Mouse (Mus musculus): ENCODE results near the gene Fcrla. TPM values are rescaled to one million over a fixed set of nuclear protein-coding genes. Genes with fewer than 3 reads are reported as not detected.

Gene Fcrla
- polyA plus RNA-seq, 1 experiment from 2014 or later, result not detected

DNA sequence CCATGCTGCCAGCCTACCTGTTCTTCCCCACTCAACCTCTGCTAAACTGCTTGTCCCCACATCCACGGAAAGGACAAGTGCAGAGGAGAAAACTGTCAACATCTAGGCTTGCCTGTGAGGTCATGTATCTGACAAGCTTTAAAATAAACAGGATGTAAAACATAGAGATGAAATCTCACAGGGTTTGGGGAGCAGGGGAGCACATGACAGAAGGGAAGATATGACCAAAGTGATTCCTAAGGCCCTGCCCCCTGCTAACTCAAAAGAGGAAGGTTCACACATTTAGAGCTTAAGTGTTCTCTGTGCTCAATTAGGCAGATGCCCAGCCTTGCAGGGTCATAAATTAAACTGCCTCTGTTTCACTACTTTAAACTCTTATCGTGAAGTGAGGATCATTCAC, 7.0 kb upstream of the Fcrla start:
- Histone ChIP-seq H3K9me3 (ENCODE audit: control insufficient read depth, low read length) (no peaks in the 10 kb centered on the region), H3K9ac (replicated peaks; ENCODE audit: low read depth, low read length) (no peak overlapping the region), H3K4me1 (replicated peaks; ENCODE audit: control insufficient read depth, insufficient read depth, low read length) (no peaks in the 10 kb centered on the region), H3K27me3 (replicated peaks; ENCODE audit: control insufficient read depth, insufficient read depth, low read length) (no peaks in the 10 kb centered on the region), H3K4me2 (ENCODE audit: low read length) (no peak overlapping the region), H3K27ac (ENCODE audit: low read length) (no peak overlapping the region), H3K36me3 (ENCODE audit: control insufficient read depth, insufficient read depth) (no peaks in the 10 kb centered on the region), H3K4me3 (replicated peaks; ENCODE audit: low read length) (no peak overlapping the region)
- no peak for ATAC-seq
- 88% methylated on average over 2 of the region's 2 CpGs for WGBS

DNA sequence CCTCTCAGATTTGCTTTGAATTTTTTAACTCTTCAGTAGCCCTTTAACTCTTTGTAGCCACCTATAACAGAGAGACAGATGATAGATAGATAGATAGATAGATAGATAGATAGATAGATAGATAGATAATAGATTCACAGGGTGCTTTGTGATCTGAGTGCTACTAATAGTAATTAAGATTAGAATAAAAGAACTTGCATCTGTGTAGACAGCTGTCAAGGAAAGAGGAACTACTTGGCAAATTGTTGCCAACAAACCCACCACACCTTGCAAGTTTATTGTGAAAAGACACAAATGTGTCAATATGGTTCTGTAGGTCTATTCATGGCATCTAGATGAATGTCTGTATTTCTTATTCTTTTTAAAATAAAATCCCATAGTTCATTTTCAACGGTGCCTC, 6.6 kb upstream of the Fcrla start:
- Histone ChIP-seq H3K36me3 (ENCODE audit: control insufficient read depth, insufficient read depth) (no peaks in the 10 kb centered on the region), H3K9me3 (ENCODE audit: control insufficient read depth, low read length) (no peaks in the 10 kb centered on the region), H3K27ac (ENCODE audit: low read length) (no peak overlapping the region), H3K27me3 (replicated peaks; ENCODE audit: control insufficient read depth, insufficient read depth, low read length) (no peaks in the 10 kb centered on the region), H3K9ac (replicated peaks; ENCODE audit: low read depth, low read length) (no peak overlapping the region), H3K4me2 (ENCODE audit: low read length) (no peak overlapping the region), H3K4me1 (replicated peaks; ENCODE audit: control insufficient read depth, insufficient read depth, low read length) (no peaks in the 10 kb centered on the region), H3K4me3 (replicated peaks; ENCODE audit: low read length) (no peak overlapping the region)
- WGBS, result 88% methylated on average over 1 of the region's 1 CpGs
- ATAC-seq, result no peak

DNA sequence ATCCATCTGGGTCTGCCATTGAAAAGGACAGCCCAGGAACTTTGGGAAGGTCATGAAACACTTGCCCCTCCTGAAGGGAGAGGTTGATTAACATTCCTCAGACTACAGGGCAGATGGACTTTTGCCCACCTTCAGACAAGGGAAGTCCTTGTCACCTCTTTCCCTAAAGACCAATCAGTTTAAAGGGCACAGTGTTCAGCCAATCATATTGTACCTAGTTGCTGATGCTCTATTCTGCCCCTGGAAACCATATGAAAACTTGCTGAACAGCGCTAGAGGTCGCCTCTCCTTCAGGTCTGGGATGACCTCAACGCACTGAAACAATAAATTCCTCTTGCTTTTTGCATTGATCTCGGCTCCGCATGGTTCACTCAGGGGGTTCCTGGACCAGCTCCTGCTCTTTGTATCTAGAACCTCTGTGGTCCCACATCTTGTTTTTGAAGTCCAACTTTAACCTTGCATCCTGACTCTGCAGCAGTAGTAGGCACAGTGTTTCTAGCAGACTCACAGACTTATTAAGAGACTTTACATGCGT, 6.1 kb upstream of the Fcrla start:
- no peak for ATAC-seq
- H3K36me3 ChIP-seq (ENCODE audit: control insufficient read depth, insufficient read depth), result no peaks in the 10 kb centered on the region
- no peak overlapping the region for H3K9ac ChIP-seq (replicated peaks; ENCODE audit: low read depth, low read length)
- H3K4me3 ChIP-seq (replicated peaks; ENCODE audit: low read length), result no peak overlapping the region
- H3K4me2 ChIP-seq (ENCODE audit: low read length), result no peak overlapping the region
- H3K27ac ChIP-seq (ENCODE audit: low read length), result no peak overlapping the region
- no peaks in the 10 kb centered on the region for H3K27me3 ChIP-seq (replicated peaks; ENCODE audit: control insufficient read depth, insufficient read depth, low read length)
- H3K9me3 ChIP-seq (ENCODE audit: control insufficient read depth, low read length), result no peaks in the 10 kb centered on the region
- no peaks in the 10 kb centered on the region for H3K4me1 ChIP-seq (replicated peaks; ENCODE audit: control insufficient read depth, insufficient read depth, low read length)
- 71% methylated on average over 6 of the region's 6 CpGs for WGBS

DNA sequence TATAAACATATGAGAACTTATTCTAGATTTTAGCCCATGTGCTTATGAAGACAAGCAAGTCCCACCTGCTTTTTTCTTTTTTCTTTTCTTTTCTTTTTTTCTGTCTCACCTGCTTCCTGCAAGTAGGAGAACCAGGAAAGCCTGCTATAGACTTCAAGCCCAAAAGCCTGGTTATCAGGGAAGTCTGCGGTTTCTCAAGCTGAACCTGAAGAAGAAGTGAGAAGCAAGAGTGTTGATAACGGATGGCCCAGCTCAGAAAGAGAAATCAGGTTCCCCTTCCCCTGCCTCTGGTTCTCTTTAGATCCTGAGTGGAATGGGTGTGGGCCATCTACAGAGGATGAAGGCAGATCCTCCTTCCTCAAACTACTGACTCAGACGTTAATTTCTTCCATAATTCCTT, 4.7 kb upstream of the Fcrla start:
- no peak overlapping the region for H3K9ac ChIP-seq (replicated peaks; ENCODE audit: low read depth, low read length)
- WGBS, result 86% methylated on average over 3 of the region's 3 CpGs
- no peak for ATAC-seq
- no peaks in the 10 kb centered on the region for H3K27me3 ChIP-seq (replicated peaks; ENCODE audit: control insufficient read depth, insufficient read depth, low read length)
- H3K9me3 ChIP-seq (ENCODE audit: control insufficient read depth, low read length), result no peaks in the 10 kb centered on the region
- no peak overlapping the region for H3K4me2 ChIP-seq (ENCODE audit: low read length)
- H3K27ac ChIP-seq (ENCODE audit: low read length), result no peak overlapping the region
- H3K4me3 ChIP-seq (replicated peaks; ENCODE audit: low read length), result no peak overlapping the region
- H3K4me1 ChIP-seq (replicated peaks; ENCODE audit: control insufficient read depth, insufficient read depth, low read length), result no peaks in the 10 kb centered on the region
- no peaks in the 10 kb centered on the region for H3K36me3 ChIP-seq (ENCODE audit: control insufficient read depth, insufficient read depth)

DNA sequence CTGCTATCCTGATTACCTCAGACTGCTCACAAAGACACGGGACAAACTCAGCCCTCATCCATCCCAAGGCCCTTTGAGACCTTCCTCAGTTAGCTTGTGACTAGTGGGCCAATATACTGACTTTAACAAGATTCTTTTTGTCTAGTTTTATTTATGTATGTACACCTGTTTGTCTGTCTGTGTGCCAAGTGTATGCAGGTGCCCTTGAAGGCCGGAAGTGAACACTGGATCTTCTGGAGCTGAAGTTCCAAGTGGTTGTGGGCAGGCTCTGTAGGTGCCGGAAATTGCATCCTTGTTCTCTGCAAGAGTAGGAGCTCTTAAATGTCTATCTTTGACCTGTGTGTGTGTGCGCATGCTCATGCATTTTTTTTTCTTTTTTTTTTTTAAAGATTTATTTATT, 1.9 kb upstream of the Fcrla start:
- H3K9me3 ChIP-seq (ENCODE audit: control insufficient read depth, low read length), result no peaks in the 10 kb centered on the region
- H3K4me3 ChIP-seq (replicated peaks; ENCODE audit: low read length), result no peak overlapping the region
- H3K27ac ChIP-seq (ENCODE audit: low read length), result no peak overlapping the region
- no peak for ATAC-seq
- H3K27me3 ChIP-seq (replicated peaks; ENCODE audit: control insufficient read depth, insufficient read depth, low read length), result no peaks in the 10 kb centered on the region
- 87% methylated on average over 4 of the region's 4 CpGs for WGBS
- no peak overlapping the region for H3K4me2 ChIP-seq (ENCODE audit: low read length)
- H3K4me1 ChIP-seq (replicated peaks; ENCODE audit: control insufficient read depth, insufficient read depth, low read length), result no peaks in the 10 kb centered on the region
- no peak overlapping the region for H3K9ac ChIP-seq (replicated peaks; ENCODE audit: low read depth, low read length)
- no peaks in the 10 kb centered on the region for H3K36me3 ChIP-seq (ENCODE audit: control insufficient read depth, insufficient read depth)

DNA sequence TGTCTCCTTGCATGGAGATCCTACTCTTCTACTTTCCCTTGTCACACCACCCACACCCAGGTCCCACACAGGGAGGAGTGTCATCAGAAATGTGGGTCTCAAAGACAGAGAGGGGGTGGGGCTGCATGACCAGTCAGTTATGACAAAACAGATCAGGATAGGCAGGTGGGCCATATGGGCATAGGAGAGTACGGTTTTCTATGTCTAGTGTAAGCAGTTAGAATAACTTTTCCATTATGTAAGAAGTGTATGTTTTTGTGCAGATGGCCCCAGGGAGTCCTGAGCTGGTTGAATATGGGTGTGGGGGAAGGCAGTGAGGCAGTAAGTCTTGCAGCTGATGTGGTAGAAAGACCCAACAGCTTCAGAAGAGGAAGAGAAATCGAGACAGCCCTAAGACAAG, 1.1 kb upstream of the Fcrla start:
- H3K4me3 ChIP-seq (replicated peaks; ENCODE audit: low read length), result no peak overlapping the region
- H3K9ac ChIP-seq (replicated peaks; ENCODE audit: low read depth, low read length), result no peak overlapping the region
- no peak overlapping the region for H3K4me2 ChIP-seq (ENCODE audit: low read length)
- H3K9me3 ChIP-seq (ENCODE audit: control insufficient read depth, low read length), result no peaks in the 10 kb centered on the region
- WGBS, result 70% methylated on average over 2 of the region's 2 CpGs
- H3K27ac ChIP-seq (ENCODE audit: low read length), result no peak overlapping the region
- H3K4me1 ChIP-seq (replicated peaks; ENCODE audit: control insufficient read depth, insufficient read depth, low read length), result no peaks in the 10 kb centered on the region
- no peaks in the 10 kb centered on the region for H3K27me3 ChIP-seq (replicated peaks; ENCODE audit: control insufficient read depth, insufficient read depth, low read length)
- no peak for ATAC-seq
- no peaks in the 10 kb centered on the region for H3K36me3 ChIP-seq (ENCODE audit: control insufficient read depth, insufficient read depth)

DNA sequence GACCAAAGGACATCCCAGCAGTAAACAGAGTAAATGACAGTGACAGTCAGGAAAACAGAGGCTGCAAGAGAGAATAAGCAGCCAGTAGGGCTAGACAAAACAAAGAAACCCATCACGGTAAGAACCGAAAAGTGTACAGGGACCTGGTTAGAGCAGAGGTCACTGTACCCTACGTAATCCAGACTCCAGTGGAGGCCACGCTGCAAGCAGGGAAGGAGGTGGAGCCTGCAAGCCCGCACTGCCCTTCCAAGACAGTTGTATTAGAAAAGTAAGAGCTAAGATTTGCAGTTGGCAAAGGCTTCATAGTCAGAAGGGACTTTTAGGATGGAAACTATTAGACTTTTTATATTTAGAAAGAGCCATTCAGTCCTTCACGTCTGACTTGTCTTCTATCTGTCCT, 442 bp downstream of the Fcrla start:
- Histone ChIP-seq H3K27ac (ENCODE audit: low read length) (no peak overlapping the region), H3K27me3 (replicated peaks; ENCODE audit: control insufficient read depth, insufficient read depth, low read length) (no peaks in the 10 kb centered on the region), H3K4me2 (ENCODE audit: low read length) (no peak overlapping the region), H3K36me3 (ENCODE audit: control insufficient read depth, insufficient read depth) (no peaks in the 10 kb centered on the region), H3K4me3 (replicated peaks; ENCODE audit: low read length) (no peak overlapping the region), H3K9me3 (ENCODE audit: control insufficient read depth, low read length) (no peaks in the 10 kb centered on the region), H3K4me1 (replicated peaks; ENCODE audit: control insufficient read depth, insufficient read depth, low read length) (no peaks in the 10 kb centered on the region), H3K9ac (replicated peaks; ENCODE audit: low read depth, low read length) (no peak overlapping the region)
- ATAC-seq, result no peak
- 72% methylated on average over 6 of the region's 6 CpGs for WGBS

DNA sequence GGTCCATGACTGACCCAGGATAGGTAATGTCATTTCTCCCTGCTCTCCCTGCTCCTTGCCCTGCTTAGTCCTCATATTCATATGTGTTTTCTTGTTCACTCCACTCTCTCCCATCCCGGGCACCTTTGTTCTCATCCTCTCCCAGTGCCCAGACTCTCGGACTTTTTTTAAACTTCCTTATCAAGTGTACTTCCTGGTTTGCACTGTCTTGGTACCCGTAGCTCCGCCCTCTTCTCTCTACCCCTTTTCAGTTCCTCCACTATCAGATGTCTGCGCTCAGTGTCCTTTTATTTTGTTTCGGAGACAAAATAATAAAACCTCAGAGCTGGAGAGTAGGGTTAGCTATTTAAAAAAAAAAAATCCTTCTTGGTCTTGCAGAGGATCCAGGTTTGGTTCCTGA, 2.9 kb downstream of the Fcrla start:
- no peaks in the 10 kb centered on the region for H3K4me1 ChIP-seq (replicated peaks; ENCODE audit: control insufficient read depth, insufficient read depth, low read length)
- no peak overlapping the region for H3K4me3 ChIP-seq (replicated peaks; ENCODE audit: low read length)
- ATAC-seq, result no peak
- H3K9me3 ChIP-seq (ENCODE audit: control insufficient read depth, low read length), result no peaks in the 10 kb centered on the region
- H3K27ac ChIP-seq (ENCODE audit: low read length), result no peak overlapping the region
- WGBS, result 84% methylated on average over 6 of the region's 6 CpGs
- H3K9ac ChIP-seq (replicated peaks; ENCODE audit: low read depth, low read length), result no peak overlapping the region
- no peaks in the 10 kb centered on the region for H3K36me3 ChIP-seq (ENCODE audit: control insufficient read depth, insufficient read depth)
- no peak overlapping the region for H3K4me2 ChIP-seq (ENCODE audit: low read length)
- H3K27me3 ChIP-seq (replicated peaks; ENCODE audit: control insufficient read depth, insufficient read depth, low read length), result no peaks in the 10 kb centered on the region

- Histone ChIP-seq H3K36me3 (ENCODE audit: control insufficient read depth, insufficient read depth) (no peaks in the 10 kb centered on the region), H3K9me3 (ENCODE audit: control insufficient read depth, low read length) (no peaks in the 10 kb centered on the region), H3K4me2 (ENCODE audit: low read length) (no peak overlapping the region), H3K9ac (replicated peaks; ENCODE audit: low read depth, low read length) (no peak overlapping the region), H3K4me3 (replicated peaks; ENCODE audit: low read length) (no peak overlapping the region), H3K27ac (ENCODE audit: low read length) (no peak overlapping the region), H3K4me1 (replicated peaks; ENCODE audit: control insufficient read depth, insufficient read depth, low read length) (no peaks in the 10 kb centered on the region), H3K27me3 (replicated peaks; ENCODE audit: control insufficient read depth, insufficient read depth, low read length) (no peaks in the 10 kb centered on the region)
- ATAC-seq, result no peak
- 96% methylated on average over 8 of the region's 8 CpGs for WGBS
Measured at GRCm38 (mm10) chr1:170919308-170919707, 8.1 kb downstream of the Fcrla start.

GRCm38 (mm10) chr1:170915657-170916056, 11.7 kb downstream of the Fcrla start:
- 63% methylated on average over 5 of the region's 5 CpGs for WGBS
- no peak for ATAC-seq
- no peak overlapping the region for H3K27ac ChIP-seq (ENCODE audit: low read length)
- no peak overlapping the region for H3K4me3 ChIP-seq (replicated peaks; ENCODE audit: low read length)
- no peaks in the 10 kb centered on the region for H3K36me3 ChIP-seq (ENCODE audit: control insufficient read depth, insufficient read depth)
- no peaks in the 10 kb centered on the region for H3K27me3 ChIP-seq (replicated peaks; ENCODE audit: control insufficient read depth, insufficient read depth, low read length)
- H3K4me1 ChIP-seq (replicated peaks; ENCODE audit: control insufficient read depth, insufficient read depth, low read length), result no peaks in the 10 kb centered on the region
- no peak overlapping the region for H3K9ac ChIP-seq (replicated peaks; ENCODE audit: low read depth, low read length)
- no peaks in the 10 kb centered on the region for H3K9me3 ChIP-seq (ENCODE audit: control insufficient read depth, low read length)
- no peak overlapping the region for H3K4me2 ChIP-seq (ENCODE audit: low read length)
